Mouse (Mus musculus): Measurements from ENCODE around the gene Dusp28. TPM values are rescaled to one million over a fixed set of nuclear protein-coding genes. Genes with fewer than 3 reads are reported as not detected.

Dusp28 gene
- polyA plus RNA-seq, 1 experiment from 2014 or later = 8.9 TPM

DNA sequence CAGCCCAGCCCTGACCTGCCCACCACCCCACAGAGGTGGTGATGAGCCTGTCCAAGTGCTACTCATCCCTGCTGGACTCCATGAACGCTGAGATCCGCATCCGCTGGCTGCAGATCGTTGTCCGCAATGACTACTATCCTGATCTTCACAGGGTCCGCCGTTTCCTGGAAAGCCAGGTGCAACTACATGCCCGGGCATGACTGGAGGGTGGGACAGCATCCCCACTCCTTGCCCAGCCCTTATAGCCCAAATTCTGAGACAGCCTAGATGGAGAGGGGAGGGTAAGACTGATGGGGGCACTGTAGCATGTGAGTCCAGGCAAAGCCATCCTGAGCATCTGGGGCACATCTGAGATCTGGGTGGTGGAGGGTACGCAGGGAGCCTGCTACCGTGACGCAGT, 12.4 kb downstream of the Dusp28 start:
- TF ChIP-seq CTCF (IDR thresholded peaks at IDR 0.05) = no peak
- DNase-seq (ENCODE audit: low read depth, low spot score) (no peak), ATAC-seq (no peak)
- CTCF ChIA-PET = no interaction called here
- POLR2A ChIA-PET = no interaction called here
- no peaks in the 10 kb centered on the region for H3K27me3 ChIP-seq
- in situ Hi-C loops (cut with MboI; ENCODE audit: low pct_unique_long_range_greater_than_20kb) = no loop called here

DNA sequence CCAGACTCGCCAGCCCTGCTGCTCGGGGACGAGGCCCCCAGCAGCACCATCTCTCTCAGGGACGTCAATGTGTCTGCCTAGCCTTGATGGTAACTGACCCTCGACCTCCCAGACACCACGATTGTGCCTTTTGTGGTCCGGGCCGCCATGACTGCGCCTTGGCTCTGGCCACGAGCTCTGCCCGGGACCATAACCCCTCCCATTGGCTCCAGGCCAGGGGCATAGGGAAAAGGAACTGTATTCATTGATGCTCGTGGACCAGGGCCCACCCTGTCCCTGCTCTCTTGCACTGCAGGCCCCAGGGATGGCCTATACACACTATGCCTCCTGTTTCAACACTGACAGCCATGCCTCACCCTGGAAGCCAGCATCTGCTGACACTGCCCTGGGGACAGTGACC, 13.0 kb downstream of the Dusp28 start:
- in situ Hi-C loops (cut with MboI; ENCODE audit: low pct_unique_long_range_greater_than_20kb) = no loop called here
- no peak for TF ChIP-seq CTCF (IDR thresholded peaks at IDR 0.05)
- CTCF ChIA-PET = no interaction called here
- no peak for DNase-seq (ENCODE audit: low read depth, low spot score)
- POLR2A ChIA-PET = no interaction called here
- no peaks in the 10 kb centered on the region for H3K27me3 ChIP-seq
- ATAC-seq = no peak

DNA sequence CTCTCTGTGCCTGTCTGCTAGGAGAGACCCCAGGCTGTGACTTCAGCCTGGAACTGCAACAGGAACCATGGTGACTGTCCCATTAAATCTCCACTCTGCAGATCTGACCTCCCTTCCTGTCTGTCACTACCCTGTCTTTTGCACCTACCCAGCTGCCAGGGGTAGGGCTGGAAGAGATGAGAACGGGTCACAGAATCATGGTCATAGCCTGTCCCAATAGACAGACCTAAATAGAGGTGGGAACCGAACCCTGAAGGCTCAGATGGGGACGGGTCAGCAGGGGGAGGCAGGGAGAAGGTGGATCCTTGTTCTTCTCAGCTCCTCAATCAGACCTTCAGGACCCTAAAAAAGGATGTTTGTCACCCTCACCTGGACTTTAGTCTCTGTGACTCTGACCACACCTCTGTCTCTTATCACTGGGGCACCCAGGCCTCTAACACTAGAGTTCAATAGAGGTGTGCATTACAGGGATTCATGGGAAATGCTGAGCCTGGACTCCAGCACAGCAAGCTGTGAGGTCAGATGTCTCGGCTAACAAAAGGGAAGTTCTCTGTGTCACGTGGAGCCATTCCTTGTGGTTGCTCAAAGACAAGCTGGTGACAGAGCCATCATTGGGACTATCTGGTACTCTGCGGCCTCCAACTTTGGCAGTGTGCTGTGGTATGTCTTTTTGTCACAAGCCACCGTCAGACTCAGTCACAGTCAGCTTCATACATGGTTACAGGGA, 13.9 kb downstream of the Dusp28 start:
- ChIA-PET CTCF (no interaction called here), POLR2A (no interaction called here)
- DNase-seq (ENCODE audit: low read depth, low spot score) = no peak
- peaks cover 3% of the 10 kb centered on the region for H3K27me3 ChIP-seq
- ATAC-seq = no peak
- TF ChIP-seq CTCF (IDR thresholded peaks at IDR 0.05) = no peak
- in situ Hi-C loops (cut with MboI; ENCODE audit: low pct_unique_long_range_greater_than_20kb) = no loop called here

GRCm38 (mm10) chr1:92921496-92921895, 14.7 kb downstream of the Dusp28 start:
- peaks cover 9% of the 10 kb centered on the region for H3K27me3 ChIP-seq
- POLR2A ChIA-PET = no interaction called here
- no peak for TF ChIP-seq CTCF (IDR thresholded peaks at IDR 0.05)
- ATAC-seq (no peak), DNase-seq (ENCODE audit: low read depth, low spot score) (no peak)
- CTCF ChIA-PET = no interaction called here
- in situ Hi-C loops (cut with MboI; ENCODE audit: low pct_unique_long_range_greater_than_20kb) = no loop called here

GRCm38 (mm10) chr1:92930171-92930706, 23.5 kb downstream of the Dusp28 start:
- CTCF ChIA-PET = no interaction called here

GRCm38 (mm10) chr1:92933611-92934010, 26.8 kb downstream of the Dusp28 start:
- ChIA-PET CTCF (no interaction called here), POLR2A (interaction anchor here (1.0 kb wide), 1 partner anchor 30 kb away, joined by 3 read pairs; no protein-coding TSS in a partner anchor)
- DNase-seq (ENCODE audit: low read depth, low spot score) = no peak

More at GRCm38 (mm10) chr1:92930171-92930706, 23.5 kb downstream of the Dusp28 start:
- ATAC-seq (no peak), DNase-seq (ENCODE audit: low read depth, low spot score) (no peak)
- in situ Hi-C loops (cut with MboI; ENCODE audit: low pct_unique_long_range_greater_than_20kb) = no loop called here
- POLR2A ChIA-PET = no interaction called here
- no peak for TF ChIP-seq CTCF (IDR thresholded peaks at IDR 0.05)
- peaks cover 18% of the 10 kb centered on the region for H3K27me3 ChIP-seq

DNA sequence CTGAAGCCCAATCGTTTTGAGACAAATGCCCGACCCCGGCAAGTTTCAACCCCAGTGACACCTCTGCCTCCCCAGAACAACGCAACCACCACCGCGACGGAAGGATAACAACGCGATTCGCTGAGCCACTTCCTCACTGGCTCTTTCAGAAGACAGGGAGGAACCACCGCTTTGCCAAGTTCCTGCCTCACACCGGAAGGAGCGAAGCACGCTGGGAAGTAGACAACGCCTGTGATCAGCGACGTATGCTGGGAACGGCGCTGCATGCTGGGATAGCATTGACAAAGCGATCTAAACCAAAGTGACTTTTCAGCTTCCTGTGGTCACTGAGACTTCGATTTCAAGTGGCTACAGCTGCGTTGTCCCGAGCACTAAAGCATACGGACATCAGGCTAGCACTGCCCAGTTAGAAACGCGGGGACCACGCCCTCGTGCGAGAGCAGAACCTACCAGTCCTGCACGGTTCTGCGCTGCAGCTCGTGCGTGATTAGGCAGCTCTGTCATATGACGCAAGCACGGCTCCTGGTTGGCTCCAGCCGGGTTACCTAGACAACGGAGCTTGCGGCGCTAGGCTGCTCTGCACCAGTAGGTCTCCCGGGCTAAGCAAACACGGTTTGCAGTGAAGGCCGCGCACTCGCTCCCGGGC, 27.5 kb downstream of the Dusp28 start, which contains the start of gene Capn10:
Capn10 (plus strand) TSS at position 195 of the 646 bp plus-strand sequence.
- H3K27me3 ChIP-seq = no peaks in the 10 kb centered on the region
- ATAC-seq (peak; percentile 99), DNase-seq (ENCODE audit: low read depth, low spot score) (peak; percentile 83)
- in situ Hi-C loops (cut with MboI; ENCODE audit: low pct_unique_long_range_greater_than_20kb) = no loop called here
- CTCF ChIA-PET = interaction anchor here (1.5 kb wide), 1 partner anchor 27 kb away, joined by 3 read pairs; no protein-coding TSS in a partner anchor
- POLR2A ChIA-PET = interaction anchor here (0.8 to 1.0 kb wide), 2 partner anchors 29 to 701 kb away, joined by 3 read pairs; no protein-coding TSS in a partner anchor
- TF ChIP-seq CTCF (IDR thresholded peaks at IDR 0.05) = no peak

More at GRCm38 (mm10) chr1:92933611-92934010, 26.8 kb downstream of the Dusp28 start:
- TF ChIP-seq CTCF (IDR thresholded peaks at IDR 0.05) = no peak
- H3K27me3 ChIP-seq = no peaks in the 10 kb centered on the region
- ATAC-seq = no peak
- in situ Hi-C loops (cut with MboI; ENCODE audit: low pct_unique_long_range_greater_than_20kb) = no loop called here

- POLR2A ChIA-PET = interaction anchor here (0.7 kb wide), 1 partner anchor 878 kb away, joined by 3 read pairs; no protein-coding TSS in a partner anchor
- DNase-seq (ENCODE audit: low read depth, low spot score) = no peak
- in situ Hi-C loops (cut with MboI; ENCODE audit: low pct_unique_long_range_greater_than_20kb) = no loop called here
- no peaks in the 10 kb centered on the region for H3K27me3 ChIP-seq
- ATAC-seq = no peak
- CTCF ChIA-PET = interaction anchor here (1.5 kb wide), 1 partner anchor 28 kb away, joined by 3 read pairs; no protein-coding TSS in a partner anchor
- TF ChIP-seq CTCF (IDR thresholded peaks at IDR 0.05) = no peak
Observed at GRCm38 (mm10) chr1:92935054-92935962, 28.5 kb downstream of the Dusp28 start.

GRCm38 (mm10) chr1:92935977-92936376, 29.2 kb downstream of the Dusp28 start:
- CTCF ChIA-PET = interaction anchor here (1.2 kb wide), 1 partner anchor 24 kb away, joined by 3 read pairs; no protein-coding TSS in a partner anchor
- no peak for TF ChIP-seq CTCF (IDR thresholded peaks at IDR 0.05)
- in situ Hi-C loops (cut with MboI; ENCODE audit: low pct_unique_long_range_greater_than_20kb) = no loop called here
- POLR2A ChIA-PET = no interaction called here
- DNase-seq (ENCODE audit: low read depth, low spot score) (no peak), ATAC-seq (no peak)
- no peaks in the 10 kb centered on the region for H3K27me3 ChIP-seq

GRCm38 (mm10) chr1:92936467-92936866, 29.7 kb downstream of the Dusp28 start:
- ChIA-PET POLR2A (no interaction called here), CTCF (interaction anchor here (1.2 kb wide), 2 partner anchors 25 to 29 kb away, joined by 3 read pairs; no protein-coding TSS in a partner anchor)
- DNase-seq (ENCODE audit: low read depth, low spot score) = no peak
- no peak for TF ChIP-seq CTCF (IDR thresholded peaks at IDR 0.05)
- in situ Hi-C loops (cut with MboI; ENCODE audit: low pct_unique_long_range_greater_than_20kb) = no loop called here
- no peak for ATAC-seq
- H3K27me3 ChIP-seq = no peaks in the 10 kb centered on the region

Measured in Patski (cell line).